Mouse (Mus musculus) c-Kit-positive CD71-positive TER-119-negative erythroid progenitor cells, embryonic 14.5 days (primary cell): ENCODE data around the gene Ptpn1.

Source experiments
- DNase-seq: peaks from one replicate; pipeline ENCODE4 v3.0.0-alpha.2; 2013; ENCODE audit warnings: low read depth

Ptpn1 gene

GRCm38 (mm10) chr2:167947251-167947650, 15.4 kb downstream of the Ptpn1 start:
- DNase-seq = no peak

DNA sequence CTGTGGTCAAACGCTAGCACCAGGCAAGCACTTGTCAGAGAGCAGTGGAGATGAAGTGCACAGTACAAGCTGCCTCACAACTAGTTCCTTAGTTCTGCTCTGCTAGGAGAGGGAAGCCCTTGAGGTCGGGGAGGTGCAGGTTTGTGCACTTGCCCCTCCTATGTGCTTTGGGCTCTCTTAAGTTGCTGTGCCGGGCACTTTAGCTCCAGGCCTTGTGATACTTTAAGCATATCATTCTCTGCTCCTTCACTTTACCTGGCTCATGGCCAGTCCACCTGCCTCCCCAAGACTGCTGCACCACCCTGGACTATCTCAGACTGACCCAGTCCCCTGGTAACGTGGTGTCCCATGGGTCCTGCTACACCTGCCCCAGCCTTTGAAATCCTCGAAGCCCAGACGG, 16.2 kb downstream of the Ptpn1 start:
- DNase-seq = no peak

GRCm38 (mm10) chr2:167948557-167948956, 16.7 kb downstream of the Ptpn1 start:
- no peak for DNase-seq

GRCm38 (mm10) chr2:167949250-167949649, 17.4 kb downstream of the Ptpn1 start:
- DNase-seq = no peak

GRCm38 (mm10) chr2:167949808-167950207, 18.0 kb downstream of the Ptpn1 start:
- no peak for DNase-seq

DNA sequence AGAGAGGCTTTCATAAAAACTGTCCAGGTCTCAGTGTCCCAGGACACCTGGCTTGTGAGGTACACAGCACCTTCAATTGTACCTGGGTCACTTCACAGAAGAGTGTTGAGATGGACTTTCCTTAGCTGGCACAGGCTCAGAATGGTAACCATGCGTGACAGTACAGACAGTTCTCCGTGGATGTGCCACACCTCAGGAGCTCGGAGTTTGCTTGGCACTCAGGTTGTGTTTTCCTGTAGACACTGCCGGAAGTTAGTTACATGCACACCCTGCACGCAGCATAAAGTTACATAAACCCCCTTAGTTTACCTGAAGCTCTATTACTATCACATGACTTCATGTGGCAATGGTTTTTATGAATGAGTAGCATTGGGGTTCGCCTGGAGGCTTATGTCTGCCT, 18.8 kb downstream of the Ptpn1 start:
- DNase-seq = no peak

DNA sequence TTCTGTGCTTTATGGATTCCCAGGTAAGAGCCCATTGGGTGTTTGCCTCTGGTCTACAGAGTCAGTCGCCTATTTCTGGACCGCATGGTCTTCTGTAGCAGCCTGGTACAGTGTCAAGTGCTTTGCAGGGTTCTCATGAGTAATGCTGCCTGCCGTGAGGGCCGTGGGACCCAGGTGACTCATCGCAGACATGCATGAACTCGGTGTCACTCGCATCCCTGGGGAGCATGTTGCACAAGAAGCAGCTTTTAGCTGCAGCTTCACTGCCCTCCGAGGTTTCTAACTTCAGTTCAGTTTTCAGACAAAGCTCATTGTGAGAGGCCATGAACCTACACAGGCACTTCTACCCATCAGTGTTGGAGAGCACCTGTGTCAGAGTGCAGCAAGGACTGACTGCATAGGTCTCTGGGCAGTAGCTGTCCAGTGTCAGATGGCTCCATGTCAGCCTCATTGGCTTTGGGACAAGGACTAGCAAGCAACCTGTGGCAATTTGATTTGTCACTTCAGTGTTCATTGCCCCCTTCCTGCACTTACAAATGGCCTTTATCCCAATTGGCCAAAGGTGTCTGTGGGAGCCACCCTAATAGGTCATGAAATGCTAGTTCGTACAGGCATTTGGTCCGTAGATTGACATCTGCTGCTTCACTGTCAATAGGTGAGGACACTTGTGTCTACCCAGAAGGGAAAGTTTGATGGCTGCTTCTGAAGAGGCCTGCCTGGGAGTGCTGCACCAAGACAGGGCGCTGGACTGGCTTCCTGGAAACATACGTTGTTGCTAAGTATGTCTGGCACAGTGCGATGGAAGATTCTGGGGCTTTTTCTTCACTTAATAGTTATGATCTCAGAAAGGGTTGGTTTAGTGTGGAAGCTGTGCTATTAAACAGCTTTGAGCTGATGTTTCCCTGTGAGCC, 19.7 kb downstream of the Ptpn1 start:
- DNase-seq = no peak

- DNase-seq = no peak
Observed at GRCm38 (mm10) chr2:167953819-167954218, 22.0 kb downstream of the Ptpn1 start.

DNA sequence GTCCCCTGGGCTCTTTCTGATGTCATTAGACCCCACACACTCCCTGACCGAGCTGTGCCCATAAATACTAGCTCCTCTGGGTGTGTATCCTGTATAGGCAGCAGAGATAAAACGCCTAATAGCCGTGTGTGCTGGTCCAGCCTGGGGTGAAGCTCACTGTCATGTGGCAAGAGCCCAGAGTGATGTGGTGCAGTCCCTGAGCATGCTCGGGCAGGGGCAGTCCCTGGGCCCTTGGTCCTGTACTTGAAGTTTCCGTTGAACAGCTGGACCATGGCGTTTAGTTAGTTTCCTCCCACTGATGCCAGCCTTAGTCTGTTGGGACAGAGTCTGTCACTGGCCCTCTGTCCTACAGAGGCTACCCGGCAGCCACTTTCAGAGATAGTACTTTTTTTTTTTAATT, 23.1 kb downstream of the Ptpn1 start:
- no peak for DNase-seq

GRCm38 (mm10) chr2:167957539-167957938, 25.7 kb downstream of the Ptpn1 start:
- DNase-seq = no peak

- DNase-seq = no peak
Observed at GRCm38 (mm10) chr2:167958082-167958788, 26.4 kb downstream of the Ptpn1 start.

- no peak for DNase-seq
Observed at GRCm38 (mm10) chr2:167958843-167959242, 27.0 kb downstream of the Ptpn1 start.

DNA sequence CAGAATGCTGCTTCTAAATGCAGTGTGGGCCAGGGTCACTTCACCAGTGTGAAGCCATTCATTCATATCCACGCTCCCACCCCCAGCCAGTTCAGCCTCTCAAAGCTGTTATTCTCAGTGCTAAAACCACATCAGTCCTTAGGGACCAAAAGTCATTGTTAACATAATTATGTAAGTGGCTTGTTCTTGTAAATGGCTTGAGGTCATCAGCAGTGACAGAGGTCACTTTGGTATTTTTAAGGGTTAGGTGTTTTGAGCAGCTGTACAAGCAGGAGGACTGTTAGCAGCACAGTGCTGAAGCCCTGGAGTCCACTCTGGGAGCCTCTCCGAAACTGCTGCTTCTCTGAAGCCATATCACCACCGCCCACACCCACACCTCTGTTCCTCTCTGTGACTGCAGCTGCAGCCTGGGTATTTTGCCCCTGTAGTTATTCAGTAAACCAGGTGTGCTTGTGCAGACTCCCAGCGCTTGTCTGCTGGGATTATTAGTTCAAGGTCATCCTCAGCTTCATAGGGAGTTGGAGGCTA, 27.6 kb downstream of the Ptpn1 start:
- DNase-seq = no peak

- DNase-seq = no peak
Observed at GRCm38 (mm10) chr2:167959996-167960395, 28.1 kb downstream of the Ptpn1 start.

DNA sequence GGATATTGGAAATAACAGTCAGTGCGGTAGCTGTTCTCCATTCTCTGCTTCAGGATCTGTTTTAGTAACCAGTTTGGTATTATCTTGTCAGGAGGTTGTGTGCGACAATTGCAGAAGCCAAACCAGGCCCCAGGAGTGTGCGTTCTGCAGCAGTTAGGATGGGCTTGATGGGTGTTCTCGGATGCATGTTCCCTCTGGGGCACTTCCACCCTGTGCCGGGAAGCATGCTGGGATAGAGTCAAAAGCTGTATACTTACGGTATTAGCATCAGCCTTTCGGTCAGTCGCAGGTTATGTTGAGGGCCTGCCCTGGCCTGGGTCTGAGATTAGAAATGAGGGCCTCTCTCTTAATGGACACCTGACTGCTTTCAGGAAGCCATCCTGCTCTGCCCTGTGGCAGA, 28.7 kb downstream of the Ptpn1 start:
- DNase-seq = no peak

GRCm38 (mm10) chr2:167962347-167962746, 30.5 kb downstream of the Ptpn1 start:
- DNase-seq = no peak

DNA sequence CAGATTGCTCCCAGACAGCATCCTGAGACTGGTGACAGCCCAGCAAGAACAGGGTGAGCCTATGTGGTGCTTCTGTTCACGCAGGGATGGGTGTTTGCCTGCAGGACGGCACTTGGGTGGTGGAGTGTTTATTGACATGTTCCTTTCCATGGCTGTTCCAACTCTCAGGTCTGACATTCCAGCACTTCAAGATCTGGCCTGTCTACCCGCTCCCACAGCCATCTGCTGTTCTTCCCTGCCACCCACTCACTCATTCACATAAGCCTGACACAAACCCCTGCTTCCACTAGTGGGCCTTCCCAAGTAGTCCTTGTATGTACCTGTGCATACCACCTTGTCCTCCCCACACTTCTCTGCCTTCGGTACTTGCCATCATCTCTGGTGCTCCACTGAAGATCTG, 31.3 kb downstream of the Ptpn1 start:
- no peak for DNase-seq

DNA sequence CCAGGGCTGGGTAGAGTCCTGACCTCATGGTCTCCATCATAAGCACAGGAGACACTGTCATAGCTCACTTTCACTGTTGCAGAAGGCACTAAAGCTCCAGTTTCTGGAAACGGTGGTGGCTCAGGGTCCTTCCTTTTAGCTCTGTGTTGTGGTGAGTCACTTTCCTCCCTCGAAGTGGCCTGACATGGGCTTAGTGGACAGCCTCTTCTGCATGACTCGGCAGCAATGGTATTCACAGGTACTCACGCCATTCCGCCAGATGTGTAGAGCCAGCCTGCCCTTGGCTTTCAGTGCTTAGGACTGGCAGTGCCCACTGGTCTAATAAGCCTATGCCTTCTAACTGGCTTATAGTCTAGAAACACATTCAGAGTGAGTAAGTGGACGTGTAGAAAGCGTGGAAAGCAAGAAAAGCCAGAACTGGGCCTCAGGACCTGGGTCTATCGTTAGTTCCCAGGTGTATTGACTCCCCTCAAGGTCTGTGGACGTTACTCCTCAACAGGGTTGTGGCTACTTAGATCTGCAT, 32.0 kb downstream of the Ptpn1 start:
- DNase-seq = no peak

- DNase-seq = no peak
Observed at GRCm38 (mm10) chr2:167964320-167964719, 32.5 kb downstream of the Ptpn1 start.

DNA sequence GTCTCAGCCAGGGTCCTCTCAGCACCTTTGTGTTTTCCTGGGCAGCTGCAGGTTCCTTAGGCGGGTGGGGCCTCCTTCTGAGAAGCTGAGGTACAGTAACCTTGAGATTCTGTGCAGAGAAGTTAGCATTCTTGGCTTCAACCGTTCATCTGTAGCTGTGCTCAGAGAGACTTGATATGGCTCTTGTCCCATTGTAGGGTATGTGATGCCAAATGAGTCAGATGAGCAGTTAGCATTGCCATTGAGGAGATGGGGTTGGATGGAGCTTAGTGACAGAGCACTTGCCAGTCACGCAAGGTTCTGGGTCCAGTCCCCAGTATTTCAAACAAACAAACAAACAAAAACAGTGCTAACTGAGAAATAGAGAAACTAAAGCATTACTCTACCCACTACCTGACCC, 34.1 kb downstream of the Ptpn1 start:
- no peak for DNase-seq

- no peak for DNase-seq
Observed at GRCm38 (mm10) chr2:167968504-167968903, 36.6 kb downstream of the Ptpn1 start.

- no peak for DNase-seq
Observed at GRCm38 (mm10) chr2:167969851-167970541, 38.1 kb downstream of the Ptpn1 start.
